Mouse (Mus musculus) G1E (cell line): Measurements from ENCODE around the gene Cplx3.

Source experiments
- CTCF ChIP-seq: IDR thresholded peaks from 2 replicates; pipeline ENCODE4 v1.5.1; 2012; ENCODE audit warnings: low read depth, low read length, inconsistent platforms, mixed read lengths
- GATA2 ChIP-seq: IDR thresholded peaks from 2 replicates; pipeline ENCODE4 v1.6.1; 2012; ENCODE audit warnings: low read depth, low read length, inconsistent platforms, borderline replicate concordance

DNA sequence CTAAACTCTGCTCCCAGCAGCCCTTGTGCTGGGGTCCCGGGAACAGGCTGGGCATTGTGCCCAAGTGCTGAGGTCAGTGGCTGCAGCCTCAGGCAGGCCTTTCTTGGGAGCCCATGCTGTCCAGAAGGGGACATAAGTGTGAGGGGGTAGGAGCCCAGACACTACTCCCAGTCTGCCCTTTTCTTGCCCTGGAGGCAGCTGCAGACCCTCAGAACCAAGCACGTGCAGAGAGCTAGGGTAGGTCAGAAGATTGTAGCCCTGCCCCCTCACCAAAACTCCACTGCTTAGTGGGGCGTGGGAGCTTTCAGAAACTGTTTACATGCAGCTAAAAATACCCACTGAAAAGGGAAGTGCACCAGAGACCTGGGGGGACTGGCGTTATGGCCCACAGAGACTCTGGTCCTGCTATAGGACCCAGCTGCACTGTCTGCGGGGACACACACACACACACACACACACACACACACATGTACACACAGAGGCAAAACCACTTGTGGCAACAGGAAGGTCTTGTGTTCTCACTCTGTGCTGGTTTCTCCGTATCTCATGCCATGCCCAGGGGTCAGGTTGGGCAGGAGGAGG lies 31.8 kb upstream of the Cplx3 start:
- TF ChIP-seq GATA2: no peak
- no peak for TF ChIP-seq CTCF
